Mouse (Mus musculus) retina, adult 2 months (tissue): ENCODE measurements around the gene Gm8126.
"Not testable (repeated sequence)": the region's sequence is repeated elsewhere in the genome, so short reads cannot be mapped to it uniquely, and the experiment has no call there.

ENCODE experiments used
- DNase-seq: peaks from one replicate; pipeline ENCODE4 v3.0.0-alpha.2; 2012; ENCODE audit warnings: low read depth, low spot score

Gm8126 gene

GRCm38 (mm10) chr14:43258349-43258748, at the start of gene Gm8126:
Gm8126 (plus strand) TSS chr14:43258649.
- not testable (repeated sequence) for DNase-seq

DNA sequence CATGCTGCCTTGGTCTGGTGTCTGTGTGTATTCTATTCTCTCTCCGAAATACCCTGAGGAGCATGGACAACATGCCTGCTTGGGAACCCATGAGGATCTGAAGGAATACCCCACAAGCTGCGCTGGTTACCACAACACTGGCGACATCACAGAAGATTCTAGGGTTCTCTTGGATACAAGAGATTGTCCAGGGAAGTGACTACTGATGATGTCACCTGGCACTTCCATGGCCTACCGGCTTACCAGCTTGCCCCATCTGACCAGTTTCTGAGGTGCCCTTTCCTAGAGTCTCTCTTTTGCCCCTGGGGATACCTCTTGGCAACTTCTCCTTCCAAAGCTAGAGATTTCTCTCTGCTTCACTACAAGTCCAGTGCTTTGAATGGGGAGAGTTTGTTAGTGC, 23.2 kb upstream of the Gm8126 start, which contains the start of gene Gm8122:
Gene Gm8122 (minus strand): TSS at position 101 of the 400 bp plus-strand sequence.
- DNase-seq = not testable (repeated sequence)

- DNase-seq = not testable (repeated sequence)
Measured at GRCm38 (mm10) chr14:43237769-43238168, 20.7 kb upstream of the Gm8126 start.

DNA sequence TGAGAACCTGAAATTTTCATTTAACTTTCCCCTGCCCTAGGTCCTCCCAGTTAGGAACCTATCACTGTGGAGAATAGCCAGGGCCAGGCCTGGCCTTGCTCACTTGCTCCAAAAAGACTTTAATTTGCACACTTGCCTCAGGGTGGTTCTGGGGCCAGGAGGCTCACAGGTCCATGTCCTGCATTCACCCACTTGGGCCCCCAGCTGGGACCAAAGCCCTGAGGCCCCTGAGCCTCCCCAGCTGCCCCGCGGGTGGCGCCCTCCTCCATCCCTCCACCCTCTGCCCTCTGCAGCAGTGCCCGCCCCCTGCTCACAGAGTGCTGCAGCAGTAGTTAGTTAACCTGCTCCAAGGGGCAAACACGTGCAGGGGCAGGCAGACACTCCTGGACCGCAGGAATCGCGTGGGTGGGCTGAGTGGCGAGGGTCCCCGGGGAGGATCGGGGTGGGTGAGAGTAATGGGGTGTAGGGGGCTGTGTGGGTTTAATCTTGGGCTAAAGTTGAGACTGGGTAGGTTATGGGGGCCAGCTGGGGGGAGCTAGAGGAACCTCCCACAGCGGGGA, 8.8 kb upstream of the Gm8126 start:
- not testable (repeated sequence) for DNase-seq

DNA sequence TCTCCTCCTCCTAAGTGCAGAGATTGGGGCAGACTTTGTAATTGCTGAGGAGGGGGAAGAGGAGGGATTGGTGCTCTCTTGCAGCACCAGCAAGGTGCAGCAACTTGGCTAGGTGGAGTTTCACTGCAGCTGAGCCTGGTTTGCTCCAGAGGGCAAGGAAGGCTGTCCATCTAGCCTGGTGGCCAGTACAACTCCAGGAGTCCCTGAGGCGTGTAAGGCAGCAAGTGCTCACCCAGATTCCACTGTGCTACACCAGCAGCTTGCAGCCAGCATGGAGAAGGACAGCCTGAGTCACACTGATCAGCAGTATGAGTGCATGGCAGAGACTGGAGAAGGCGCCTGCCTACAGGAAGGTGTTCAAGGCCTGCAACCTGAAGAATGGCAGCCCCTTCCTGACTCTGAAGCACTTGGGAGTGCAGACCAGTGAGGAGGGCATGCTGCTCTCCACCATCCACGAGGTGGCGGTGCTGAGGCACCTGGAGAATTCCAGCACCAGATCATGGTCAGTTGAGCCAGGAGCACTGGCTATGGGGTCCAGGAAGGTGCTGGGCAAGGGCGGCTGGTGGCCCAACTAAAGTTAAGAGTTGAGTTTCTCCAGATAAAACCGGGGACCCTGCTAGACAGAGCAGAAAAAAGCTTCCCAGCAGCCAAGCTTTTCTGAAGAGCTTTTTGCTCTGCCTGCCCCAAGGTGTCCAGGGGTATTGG, 7.7 kb upstream of the Gm8126 start:
- DNase-seq = not testable (repeated sequence)

- not testable (repeated sequence) for DNase-seq
Measured at GRCm38 (mm10) chr14:43256511-43256910, 1.9 kb upstream of the Gm8126 start.

DNA sequence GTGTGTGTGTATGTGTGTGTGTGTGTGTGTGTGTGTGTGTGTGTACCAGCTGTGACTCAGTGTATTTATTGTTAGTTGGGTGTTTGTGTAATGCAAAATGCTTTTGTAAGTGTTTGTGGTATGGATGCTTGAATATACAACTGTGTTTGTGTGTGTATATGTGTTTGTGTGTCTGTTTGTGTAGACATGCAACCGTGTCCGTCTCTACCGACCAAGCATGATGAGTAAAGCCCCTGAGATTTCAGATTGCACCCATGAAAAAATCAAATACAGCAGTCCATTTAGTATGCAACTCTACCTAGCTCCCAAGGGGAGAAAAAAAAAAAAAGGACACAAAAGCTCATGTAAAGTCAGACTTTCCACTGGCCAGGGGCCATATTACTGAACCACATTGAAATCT, 5.0 kb downstream of the Gm8126 start:
- not testable (repeated sequence) for DNase-seq

GRCm38 (mm10) chr14:43268521-43269084, 10.2 kb downstream of the Gm8126 start:
- not testable (repeated sequence) for DNase-seq

- DNase-seq = not testable (repeated sequence)
Measured at GRCm38 (mm10) chr14:43269211-43269610, 10.8 kb downstream of the Gm8126 start.

DNA sequence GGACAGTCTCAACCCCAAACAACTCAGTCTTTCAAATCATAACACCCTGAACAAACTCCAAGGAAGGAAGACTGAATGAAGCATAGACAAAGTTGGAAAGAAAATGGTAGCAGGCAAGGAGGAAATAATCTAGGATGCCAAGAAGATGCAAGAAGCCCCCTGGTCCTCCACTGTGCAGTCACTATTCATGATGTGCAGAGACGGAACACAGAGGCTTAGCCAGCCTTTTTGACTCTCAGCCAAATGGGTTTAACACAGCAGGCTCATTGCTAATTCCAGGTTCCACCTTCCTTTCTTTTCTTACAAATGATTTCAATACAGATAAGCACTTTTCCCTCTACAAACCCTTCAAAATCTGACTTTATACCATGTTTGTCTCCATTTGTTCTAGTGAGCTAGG, 14.7 kb downstream of the Gm8126 start:
- DNase-seq = not testable (repeated sequence)

- not testable (repeated sequence) for DNase-seq
Measured at GRCm38 (mm10) chr14:43274986-43275511, 16.6 kb downstream of the Gm8126 start, which contains the start of gene Gm9732. Gm9732 (plus strand) TSS chr14:43275036.

GRCm38 (mm10) chr14:43275752-43276151, 17.3 kb downstream of the Gm8126 start:
- DNase-seq = not testable (repeated sequence)

GRCm38 (mm10) chr14:43277468-43277867, 19.0 kb downstream of the Gm8126 start:
- not testable (repeated sequence) for DNase-seq

- DNase-seq = not testable (repeated sequence)
Measured at GRCm38 (mm10) chr14:43278146-43278545, 19.7 kb downstream of the Gm8126 start.

DNA sequence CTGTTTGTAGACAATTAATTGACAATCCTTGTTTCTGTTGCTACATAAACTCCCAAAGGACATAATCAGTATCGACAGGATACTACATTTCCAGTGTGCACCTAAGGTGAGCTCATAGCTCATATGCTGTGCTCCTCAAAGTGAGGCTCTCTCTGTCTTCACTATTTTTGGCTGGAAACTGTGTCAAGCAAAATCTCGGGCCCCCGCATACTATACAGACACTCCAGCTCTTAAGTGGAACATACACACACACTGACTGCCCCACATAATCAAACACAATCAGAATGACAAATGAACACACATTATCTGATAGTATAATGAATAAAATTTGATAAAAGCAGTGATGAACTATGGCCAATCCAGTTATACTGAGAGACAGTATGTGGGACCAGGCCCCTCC, 20.2 kb downstream of the Gm8126 start:
- not testable (repeated sequence) for DNase-seq

- DNase-seq = not testable (repeated sequence)
Measured at GRCm38 (mm10) chr14:43293503-43293902, 35.1 kb downstream of the Gm8126 start, which contains the start of gene Gm8127. Gm8127 (minus strand) TSS chr14:43293832.
